Mouse (Mus musculus) neural tube, embryonic 15.5 days (tissue): Measurements from ENCODE around the gene BC048507. TPM values are rescaled to one million over a fixed set of nuclear protein-coding genes. Genes with fewer than 3 reads are reported as not detected.
"Not testable (repeated sequence)": the region's sequence is repeated elsewhere in the genome, so short reads cannot be mapped to it uniquely, and the experiment has no call there.

ENCODE experiments used
- ATAC-seq: fragments of 200-750 bp; cut with Nextera tagmentation; 2 replicates; pipeline ENCODE4 v1.8.0; 2017; ENCODE audit warnings: mild to moderate bottlenecking, moderate TSS enrichment, moderate library complexity; ENCODE audit not compliant: low FRiP score
- H3K27ac ChIP-seq: fragments of 300-500 bp; sonication (generic); replicated peaks from 2 replicates; pipeline ENCODE4 v1.5.1; 2015; ENCODE audit warnings: mild to moderate bottlenecking, inconsistent platforms
- H3K27me3 ChIP-seq: fragments of 300-500 bp; sonication (generic); replicated peaks from 2 replicates; pipeline ENCODE4 v1.6.1; 2015; ENCODE audit warnings: inconsistent platforms
- H3K36me3 ChIP-seq: fragments of 300-500 bp; sonication (generic); 2 replicates; pipeline ENCODE4 v1.6.1; 2015; ENCODE audit warnings: inconsistent platforms
- H3K4me1 ChIP-seq: fragments of 300-500 bp; sonication (generic); 2 replicates; pipeline ENCODE4 v1.6.1; 2015; ENCODE audit warnings: inconsistent platforms
- H3K4me2 ChIP-seq: fragments of 300-500 bp; sonication (generic); 2 replicates; pipeline ENCODE4 v1.6.1; 2015; ENCODE audit warnings: inconsistent platforms, mild to moderate bottlenecking, moderate library complexity
- H3K4me3 ChIP-seq: fragments of 300-500 bp; sonication (generic); replicated peaks from 2 replicates; pipeline ENCODE4 v1.5.1; 2015; ENCODE audit warnings: mild to moderate bottlenecking, inconsistent platforms
- H3K9ac ChIP-seq: fragments of 300-500 bp; sonication (generic); replicated peaks from 2 replicates; pipeline ENCODE4 v1.6.1; 2015; ENCODE audit warnings: mild to moderate bottlenecking, inconsistent platforms
- H3K9me3 ChIP-seq: fragments of 300-500 bp; sonication (generic); replicated peaks from 2 replicates; pipeline ENCODE4 v1.6.1; 2016; ENCODE audit warnings: inconsistent platforms
- WGBS: fragments of 180-500 bp; shearing (Covaris S2); methylation state at CpG from one replicate; pipeline ENCODE4 v1.1.7; 2015; ENCODE audit warnings: mixed read lengths; 5-methylcytosine and 5-hydroxymethylcytosine counted together
- polyA plus RNA-seq: library from polyadenylated mRNA; unstranded; fragments of >200 nt; fragmentation: Nextera tagmentation; extraction: Ambion mirVana; gene quantifications from 2 replicates; pipeline ENCODE4 v1.2.1, GENCODE M21; 2015

Gene BC048507
- polyA plus RNA-seq: not detected in 2 replicates

DNA sequence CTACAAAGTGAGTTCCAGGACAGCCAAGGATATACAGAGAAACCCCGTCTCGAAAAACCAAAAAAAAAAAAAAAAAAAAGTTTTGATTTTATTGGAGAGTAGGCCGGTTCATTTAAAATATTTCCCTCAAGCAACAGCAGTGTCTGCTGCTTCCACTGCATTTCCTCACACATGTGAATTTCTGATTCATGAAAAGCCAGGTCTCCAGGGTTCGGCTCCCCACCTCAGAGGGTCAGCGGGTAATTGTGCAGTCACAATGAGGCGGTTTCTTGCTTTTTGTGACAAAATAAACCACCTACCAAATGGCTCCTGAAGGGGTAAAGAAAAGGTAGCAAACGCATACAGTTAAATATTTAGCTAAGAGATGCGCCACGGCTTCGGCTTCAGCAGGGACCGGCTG is at the start of gene BC048507:
Gene BC048507 (plus strand): TSS at position 301 of the 400 bp plus-strand sequence.
- Histone ChIP-seq H3K9me3 (no peaks in the 10 kb centered on the region), H3K27ac (no peak within 1 kb of the TSS), H3K4me3 (no peak within 1 kb of the TSS), H3K36me3 (no peaks in the 10 kb centered on the region), H3K9ac (no peak within 1 kb of the TSS), H3K27me3 (no peaks in the 10 kb centered on the region), H3K4me2 (no peak within 1 kb of the TSS), H3K4me1 (no peaks in the 10 kb centered on the region)
- ATAC-seq: no peak
- 82% methylated on average over 11 of the region's 11 CpGs for WGBS

DNA sequence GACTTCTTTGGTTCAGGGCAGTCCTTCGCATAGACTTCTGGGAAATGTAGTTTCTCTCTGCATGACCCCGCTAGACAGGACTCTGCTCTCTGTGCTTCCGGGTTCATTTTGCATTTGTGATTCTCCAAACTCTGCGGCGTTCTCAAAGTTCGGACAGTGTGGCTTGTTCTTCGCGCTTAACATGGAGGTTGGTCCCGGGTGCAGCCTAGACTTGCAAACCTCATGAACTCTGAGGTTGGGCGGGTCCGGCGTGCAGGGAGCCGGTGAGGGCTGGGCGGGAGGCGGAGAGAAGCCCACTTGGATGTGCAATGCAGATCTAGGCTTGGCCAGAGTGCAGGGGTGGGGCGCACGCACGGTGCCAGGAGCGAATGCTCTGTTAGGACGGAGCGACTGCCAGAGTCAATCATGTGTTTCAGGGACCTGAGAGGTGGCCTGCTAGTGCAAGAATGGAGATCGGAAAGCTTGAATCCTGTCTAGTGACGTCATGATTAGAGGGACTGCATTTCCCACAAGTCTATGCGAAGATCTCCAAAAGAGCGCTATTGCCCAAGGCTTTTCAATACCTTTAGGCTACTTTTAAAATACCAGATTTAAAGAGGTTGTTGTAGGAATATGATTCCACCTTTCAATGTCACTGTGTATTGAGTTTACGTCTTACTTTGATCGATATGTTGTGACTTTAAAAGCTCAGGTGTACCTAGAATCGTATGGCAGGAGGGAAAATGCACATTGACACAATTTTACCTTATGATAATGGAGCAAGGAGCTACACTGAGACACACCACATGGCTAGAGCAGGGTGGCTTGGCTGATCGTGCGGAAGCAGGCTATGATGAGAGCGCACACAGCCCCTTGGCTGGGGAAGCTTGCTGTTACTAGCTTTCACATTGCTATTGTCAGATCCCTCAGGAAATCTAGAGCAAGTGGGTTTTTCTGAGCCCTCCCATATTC is 49.1 kb upstream of the BC048507 start, which contains the start of gene Zfp273:
Gene Zfp273 (plus strand): TSS at position 31 of the 951 bp plus-strand sequence.
- 0 out of 2 replicates have a peak, but pooled peaks cover 4% of the 10 kb centered on the region for H3K9me3 ChIP-seq
- peaks cover 6% of the 10 kb centered on the region; the same call in 1 of the 2 replicates for H3K4me1 ChIP-seq
- peak within 1 kb of the TSS; percentile 63 for H3K9ac ChIP-seq
- peaks cover 11% of the 10 kb centered on the region for H3K36me3 ChIP-seq
- 4% methylated on average over 31 of the region's 31 CpGs for WGBS
- ATAC-seq: peak; percentile 97
- H3K4me3 ChIP-seq: peak within 1 kb of the TSS; percentile 62
- peak within 1 kb of the TSS; percentile 75 for H3K4me2 ChIP-seq
- peak within 1 kb of the TSS; percentile 87 for H3K27ac ChIP-seq
- no peaks in the 10 kb centered on the region for H3K27me3 ChIP-seq

DNA sequence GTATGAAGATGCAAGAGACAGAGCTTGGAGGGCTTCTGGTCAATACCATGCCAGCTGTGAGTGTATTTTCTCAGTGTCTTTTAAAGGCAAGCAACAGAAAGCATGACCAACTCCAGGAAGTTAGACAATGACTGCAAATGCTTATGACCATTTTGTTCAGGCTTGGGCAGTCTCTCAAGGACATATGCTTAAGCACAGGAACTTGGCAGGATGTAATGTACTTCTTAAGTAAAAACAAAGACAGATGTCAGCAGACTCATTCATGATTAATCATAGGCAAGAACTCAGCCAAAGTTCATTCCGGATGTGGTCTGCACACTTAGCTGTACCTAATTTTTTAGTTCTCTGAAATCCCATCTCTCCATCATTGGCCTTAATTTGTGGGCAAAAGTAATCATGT is 44.5 kb upstream of the BC048507 start:
- peaks cover 6% of the 10 kb centered on the region; the same call in 1 of the 2 replicates for H3K4me1 ChIP-seq
- ATAC-seq: no peak
- WGBS: 93% methylated on average over 1 of the region's 1 CpGs

GRCm38 (mm10) chr13:67830911-67831336 is 32.2 kb upstream of the BC048507 start, which contains the start of gene Gm10037:
Gm10037 (plus strand) TSS chr13:67831106.
- Histone ChIP-seq H3K36me3 (peaks cover 11% of the 10 kb centered on the region), H3K4me1 (peaks cover 11% of the 10 kb centered on the region; the same call in 1 of the 2 replicates), H3K27me3 (no peaks in the 10 kb centered on the region), H3K4me3 (peak within 1 kb of the TSS; percentile 50), H3K9me3 (peaks cover 6% of the 10 kb centered on the region), H3K4me2 (peak within 1 kb of the TSS; percentile 69), H3K27ac (peak within 1 kb of the TSS; percentile 56; the same call in 1 of the 2 replicates), H3K9ac (peak within 1 kb of the TSS; percentile 64)
- ATAC-seq: peak; percentile 87
- WGBS: 5% methylated on average over 14 of the region's 14 CpGs

More for the DNA sequence above, 44.5 kb upstream of the BC048507 start:
- H3K9ac ChIP-seq: no peak overlapping the region
- H3K4me3 ChIP-seq: no peak overlapping the region
- no peak overlapping the region for H3K27ac ChIP-seq
- no peak overlapping the region for H3K4me2 ChIP-seq
- 0 out of 2 replicates have a peak, but pooled peaks cover 15% of the 10 kb centered on the region for H3K9me3 ChIP-seq
- H3K36me3 ChIP-seq: peaks cover 37% of the 10 kb centered on the region
- H3K27me3 ChIP-seq: no peaks in the 10 kb centered on the region

- not testable (repeated sequence) for H3K27ac ChIP-seq, H3K27me3 ChIP-seq, H3K9me3 ChIP-seq, H3K4me2 ChIP-seq, H3K9ac ChIP-seq, ATAC-seq, H3K4me3 ChIP-seq, H3K36me3 ChIP-seq
- peaks cover 11% of the 10 kb centered on the region; the same call in 1 of the 2 replicates for H3K4me1 ChIP-seq
These were observed 30.0 kb upstream of the BC048507 start for GRCm38 (mm10) chr13:67833137-67833536.

- Histone ChIP-seq H3K9me3 (no peaks in the 10 kb centered on the region), H3K9ac (peak overlapping the region; percentile 29; the same call in 1 of the 2 replicates), H3K27me3 (no peaks in the 10 kb centered on the region), H3K4me2 (peak overlapping the region; percentile 62), H3K4me3 (peak overlapping the region; percentile 42), H3K4me1 (peaks cover 10% of the 10 kb centered on the region), H3K27ac (peak overlapping the region; percentile 49; the same call in 1 of the 2 replicates), H3K36me3 (no peaks in the 10 kb centered on the region)
- no peak; the same call in 1 of the 2 replicates for ATAC-seq
- WGBS: 43% methylated on average over 6 of the region's 6 CpGs
These were observed 19.4 kb upstream of the BC048507 start for GRCm38 (mm10) chr13:67843775-67844118.

- WGBS: under 1% methylated on average over 14 of the region's 19 CpGs
- peaks cover 10% of the 10 kb centered on the region for H3K4me1 ChIP-seq
- peak overlapping the region; percentile 62 for H3K4me2 ChIP-seq
- no peaks in the 10 kb centered on the region for H3K36me3 ChIP-seq
- H3K9me3 ChIP-seq: no peaks in the 10 kb centered on the region
- H3K9ac ChIP-seq: peak overlapping the region; percentile 41
- H3K4me3 ChIP-seq: peak overlapping the region; percentile 42
- no peaks in the 10 kb centered on the region for H3K27me3 ChIP-seq
- peak overlapping the region; percentile 49; the same call in 1 of the 2 replicates for H3K27ac ChIP-seq
- ATAC-seq: peak; percentile 86
These were observed 18.8 kb upstream of the BC048507 start for GRCm38 (mm10) chr13:67844119-67844852.

DNA sequence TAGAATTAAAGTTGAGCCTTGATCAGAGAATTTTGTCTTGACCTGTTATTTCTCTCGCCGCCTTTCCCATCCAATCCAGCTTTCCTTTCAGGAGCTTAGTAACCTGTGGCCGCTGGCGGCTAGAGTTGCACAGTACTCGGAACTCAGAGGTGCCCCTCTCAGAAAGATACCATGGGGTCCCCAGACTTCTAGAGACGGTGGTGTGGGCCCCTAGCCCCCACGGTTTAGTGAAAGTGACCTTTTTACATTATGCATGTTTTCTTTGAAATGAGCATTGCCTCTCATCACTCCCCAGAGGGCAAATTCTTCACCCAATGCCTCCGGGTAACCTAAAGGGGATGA is 18.3 kb upstream of the BC048507 start:
- 24% methylated on average over 8 of the region's 8 CpGs for WGBS
- H3K27me3 ChIP-seq: no peaks in the 10 kb centered on the region

GRCm38 (mm10) chr13:67850361-67850760 is 12.8 kb upstream of the BC048507 start:
- H3K9me3 ChIP-seq: no peaks in the 10 kb centered on the region
- no peak for ATAC-seq
- H3K27me3 ChIP-seq: no peaks in the 10 kb centered on the region
- H3K4me1 ChIP-seq: no peaks in the 10 kb centered on the region
- no peak overlapping the region for H3K9ac ChIP-seq
- H3K4me2 ChIP-seq: no peak overlapping the region
- H3K4me3 ChIP-seq: no peak overlapping the region
- no peak overlapping the region for H3K27ac ChIP-seq
- 78% methylated on average over 3 of the region's 3 CpGs for WGBS
- no peaks in the 10 kb centered on the region for H3K36me3 ChIP-seq

More for the DNA sequence above, 18.3 kb upstream of the BC048507 start:
- H3K27ac ChIP-seq: no peak overlapping the region; the same call in 1 of the 2 replicates
- ATAC-seq: peak; percentile 59
- peak overlapping the region; percentile 42 for H3K4me3 ChIP-seq
- no peaks in the 10 kb centered on the region for H3K9me3 ChIP-seq
- no peaks in the 10 kb centered on the region for H3K36me3 ChIP-seq
- H3K4me1 ChIP-seq: peaks cover 10% of the 10 kb centered on the region
- H3K4me2 ChIP-seq: peak overlapping the region; percentile 62
- peak overlapping the region; percentile 41 for H3K9ac ChIP-seq

DNA sequence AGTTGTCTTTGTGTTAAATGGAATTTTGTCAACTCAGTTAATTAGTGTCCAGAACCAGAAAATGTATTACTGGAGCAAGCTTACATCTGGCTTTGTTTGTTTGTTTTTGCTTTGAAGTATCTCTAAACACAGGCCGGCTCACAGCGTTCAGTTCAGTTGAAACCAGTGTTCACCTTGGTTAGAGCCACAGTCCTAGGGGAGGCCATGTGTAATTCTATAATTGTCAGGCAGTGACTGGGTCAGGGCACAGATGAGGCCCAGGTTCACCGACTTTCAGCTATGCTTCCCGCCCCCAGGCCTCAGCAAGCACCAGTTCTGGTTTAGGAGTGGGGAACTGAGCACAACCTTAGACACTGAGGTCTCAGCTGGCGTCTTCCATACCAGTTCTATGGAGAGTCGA is 10.0 kb upstream of the BC048507 start:
- Histone ChIP-seq H3K4me3 (no peak overlapping the region), H3K4me2 (no peak overlapping the region), H3K9ac (no peak overlapping the region), H3K9me3 (no peaks in the 10 kb centered on the region), H3K4me1 (no peaks in the 10 kb centered on the region), H3K27me3 (no peaks in the 10 kb centered on the region), H3K36me3 (no peaks in the 10 kb centered on the region), H3K27ac (no peak overlapping the region)
- ATAC-seq: no peak
- 84% methylated on average over 6 of the region's 6 CpGs for WGBS

DNA sequence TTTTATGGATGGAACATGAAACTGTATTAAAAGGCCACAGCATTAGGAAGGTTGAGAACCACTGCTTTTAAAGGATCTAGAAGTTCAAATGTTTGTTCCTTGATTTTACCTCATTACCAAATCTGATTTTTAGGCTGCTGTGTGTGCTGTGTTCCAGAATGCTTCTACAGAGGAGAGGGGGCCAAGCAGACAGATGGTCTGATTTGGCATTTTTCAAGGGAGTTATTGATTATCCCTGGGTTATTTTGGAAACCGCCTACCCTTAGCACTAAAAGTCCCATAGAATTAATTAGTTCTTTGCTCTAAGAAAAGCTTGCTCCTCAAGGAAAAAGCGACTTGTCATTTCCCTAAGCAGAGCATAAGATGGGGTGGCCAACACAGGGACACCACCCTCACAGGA is 9.1 kb upstream of the BC048507 start:
- H3K4me1 ChIP-seq: no peaks in the 10 kb centered on the region
- H3K4me3 ChIP-seq: no peak overlapping the region
- H3K27me3 ChIP-seq: no peaks in the 10 kb centered on the region
- no peaks in the 10 kb centered on the region for H3K36me3 ChIP-seq
- ATAC-seq: no peak
- no peaks in the 10 kb centered on the region for H3K9me3 ChIP-seq
- H3K9ac ChIP-seq: no peak overlapping the region
- H3K4me2 ChIP-seq: no peak overlapping the region
- H3K27ac ChIP-seq: no peak overlapping the region
- WGBS: 89% methylated on average over 2 of the region's 2 CpGs
